Comparison of ENCODE assay signal across 9 mouse cellular contexts in genomic region chr3:95139586-95140288, GRCm38 (mm10). TPM values are rescaled to one million over a fixed set of nuclear protein-coding genes. Genes with fewer than 3 reads are reported as not detected.
A peak's percentile ranks its signal among the peaks of the same experiment; 100 is the strongest.
DNase-seq lines count a peak whose midpoint lies in the region; ATAC-seq and TF ChIP-seq lines count a peak whose summit lies in the region.
"Had no signal": no experiment of that assay in that cellular context is flagged by ENCODE, and none has a peak within 500 bp of the region (broad histone marks: within the 10 kb centered on the region; RNA-seq: fewer than 3 reads in every experiment).

No protein-coding gene starts in this region.

- H3K4me1 ChIP-seq in heart, embryonic 11.5 days (ENCODE audit: control insufficient read depth, insufficient read depth, low read length) = peaks cover 8% of the 10 kb centered on the region
- H3K4me1 ChIP-seq in spleen, adult 2 months (ENCODE audit: control insufficient read depth, insufficient read depth, insufficient read length) = peaks cover 32% of the 10 kb centered on the region; the same call in 1 of the 2 replicates

- peaks cover 2% of the 10 kb centered on the region; the same call in 1 of the 2 replicates for H3K27me3 ChIP-seq in heart, embryonic 11.5 days (ENCODE audit: control insufficient read depth, insufficient read depth, low read length)
- H3K27me3 ChIP-seq in spleen, adult 2 months (ENCODE audit: control insufficient read depth, insufficient read depth, low read length) = no peaks in the 10 kb centered on the region

- ATAC-seq in heart, embryonic 11.5 days (replicated peaks; ENCODE audit: insufficient number of reproducible peaks, low FRiP score, low TSS enrichment) = no peak
- no peak for ATAC-seq in monocyte, adult 5-6 weeks (replicated peaks; ENCODE audit: insufficient number of reproducible peaks, low FRiP score, low TSS enrichment, poor library complexity, severe bottlenecking)

- H3K4me3 ChIP-seq in heart, embryonic 11.5 days (ENCODE audit: low read depth, low read length) = no peak overlapping the region
- H3K4me3 ChIP-seq in spleen, adult 2 months (ENCODE audit: extremely low read depth, insufficient read depth, insufficient read length) = peak overlapping the region; percentile 35; the same call in 1 of the 2 replicates
- H3K4me3 ChIP-seq: left cerebral cortex, adult 2 months had no signal

- no peak for TF ChIP-seq POLR2A in spleen, adult 2 months (IDR thresholded peaks at IDR 0.05; ENCODE audit: low read depth, low read length)

- TF ChIP-seq CTCF in spleen, adult 2 months (IDR thresholded peaks at IDR 0.05; ENCODE audit: extremely low read depth, insufficient read depth, insufficient read length, insufficient replicate concordance) = no peak

- no peaks in the 10 kb centered on the region for H3K9me3 ChIP-seq in heart, embryonic 11.5 days (replicated peaks; ENCODE audit: control insufficient read depth, low read length)

- no peak for DNase-seq in heart, postnatal 4 days
- DNase-seq in spleen, adult 2 months (ENCODE audit: low read depth in 1 of 2, low spot score in 2 of 2) = peak in 1 of 2 experiments; percentile 27
- no peak for DNase-seq in spleen, postnatal 10 days (ENCODE audit: low spot score in 2 of 2)
- peak; percentile 93 for DNase-seq in kidney, adult 9 months
- peak; percentile 43 for DNase-seq in testis, postnatal 10 days (ENCODE audit: low spot score)
- no peak for DNase-seq in gastrocnemius, postnatal 4 days (ENCODE audit: low spot score in 2 of 2)

- peak overlapping the region; percentile 47 for H3K4me2 ChIP-seq in heart, embryonic 11.5 days

- no peak overlapping the region for H3K27ac ChIP-seq in heart, embryonic 11.5 days (ENCODE audit: low read depth, low read length)
- H3K27ac ChIP-seq in spleen, adult 2 months (ENCODE audit: insufficient read depth, low read length) = peak overlapping the region; percentile 64
- H3K27ac ChIP-seq: left cerebral cortex, adult 2 months had no signal

- no peak overlapping the region for H3K9ac ChIP-seq in heart, embryonic 11.5 days (ENCODE audit: low read depth, low read length)

- WGBS in heart, embryonic 11.5 days (ENCODE audit: insufficient replicate concordance) = 56% methylated on average over 25 of the region's 25 CpGs
- WGBS in spleen, adult 2 months = 62% methylated on average over 25 of the region's 25 CpGs

- no peaks in the 10 kb centered on the region for H3K36me3 ChIP-seq in heart, embryonic 11.5 days (ENCODE audit: control insufficient read depth, insufficient read depth, low read length)
- peaks cover 12% of the 10 kb centered on the region for H3K36me3 ChIP-seq in spleen, adult 2 months (ENCODE audit: control insufficient read depth, insufficient read depth, low read length)

RNA-seq across cellular contexts. Expression of gene Tnfaip8l2, which starts 2.4 kb away (rescaled TPM):
- polyA plus RNA-seq in heart, embryonic 11.5 days (2014; fragmentation: Nextera tagmentation; extraction: Ambion mirVana) = 0.79 and 1.5 TPM in 2 replicates
- 1 to 10 TPM in 1 of 2 experiments, under 1 TPM in 1; 0.54 to 1.2 TPM for total RNA-seq in heart, postnatal 4 days (2021)
- 89.1 and 132 TPM in 2 replicates for polyA plus RNA-seq in spleen, adult 2 months (2012; rRNA removed)
- total RNA-seq in gastrocnemius, postnatal 4 days (2021) = 1 to 10 TPM; 2.8 to 3.7 TPM
- 63.2 to 73.9 TPM (median 73.1 TPM) in 3 replicates for total RNA-seq in monocyte, adult 5-6 weeks (2017)

RNA-seq across cellular contexts. Expression of gene Lysmd1, which starts 5.8 kb away (rescaled TPM):
- polyA plus RNA-seq in heart, embryonic 11.5 days (2014; fragmentation: Nextera tagmentation; extraction: Ambion mirVana) = 6.5 and 7.6 TPM in 2 replicates
- 1 to 10 TPM; 5.3 to 6.0 TPM for total RNA-seq in heart, postnatal 4 days (2021)
- polyA plus RNA-seq in spleen, adult 2 months (2012; rRNA removed) = 4.7 and 5.3 TPM in 2 replicates
- total RNA-seq in gastrocnemius, postnatal 4 days (2021) = 1 to 10 TPM; 6.8 to 7.0 TPM
- total RNA-seq in monocyte, adult 5-6 weeks (2017) = 4.1 to 5.9 TPM (median 5.7 TPM) in 3 replicates

RNA-seq across cellular contexts. Expression of gene Scnm1, which starts 5.9 kb away (rescaled TPM):
- 57.7 and 61.8 TPM in 2 replicates for polyA plus RNA-seq in heart, embryonic 11.5 days (2014; fragmentation: Nextera tagmentation; extraction: Ambion mirVana)
- total RNA-seq in heart, postnatal 4 days (2021) = 10 to 100 TPM; 33.9 to 34.2 TPM
- polyA plus RNA-seq in spleen, adult 2 months (2012; rRNA removed) = 25.2 and 29.4 TPM in 2 replicates
- total RNA-seq in gastrocnemius, postnatal 4 days (2021) = 10 to 100 TPM; 48.8 to 51.2 TPM
- 65.3 to 128 TPM (median 82.5 TPM) in 3 replicates for total RNA-seq in monocyte, adult 5-6 weeks (2017)

RNA-seq across cellular contexts. Expression of gene Tmod4, which starts 15.5 kb away (rescaled TPM):
- 0.53 and 0.83 TPM in 2 replicates for polyA plus RNA-seq in heart, embryonic 11.5 days (2014; fragmentation: Nextera tagmentation; extraction: Ambion mirVana)
- total RNA-seq in heart, postnatal 4 days (2021) = 1 to 10 TPM; 3.2 to 3.4 TPM
- 0.69 and 0.91 TPM in 2 replicates for polyA plus RNA-seq in spleen, adult 2 months (2012; rRNA removed)
- 100 to 1,000 TPM; 250 to 275 TPM for total RNA-seq in gastrocnemius, postnatal 4 days (2021)
- total RNA-seq in monocyte, adult 5-6 weeks (2017) = not detected in 3 replicates

RNA-seq across cellular contexts. Expression of gene Sema6c, which starts 20.5 kb away (rescaled TPM):
- polyA plus RNA-seq in heart, embryonic 11.5 days (2014; fragmentation: Nextera tagmentation; extraction: Ambion mirVana) = 2.2 and 2.8 TPM in 2 replicates
- total RNA-seq in heart, postnatal 4 days (2021) = 1 to 10 TPM; 7.5 to 8.1 TPM
- 2.2 TPM in 2 replicates for polyA plus RNA-seq in spleen, adult 2 months (2012; rRNA removed)
- total RNA-seq in gastrocnemius, postnatal 4 days (2021) = 100 to 1,000 TPM; 112 to 123 TPM
- total RNA-seq in monocyte, adult 5-6 weeks (2017) = not detected in 3 replicates

Comparison
In these comparisons a context has a peak if more than half of its experiments do, and no peak if none do; other contexts are left out.
1. DNase-seq: peak in kidney, adult 9 months (single experiment) and testis, postnatal 10 days (single experiment); none in heart, postnatal 4 days (single experiment), spleen, postnatal 10 days (0 of 2) and gastrocnemius, postnatal 4 days (0 of 2).
2. RNA of gene Tnfaip8l2, which starts 2.4 kb away (total RNA-seq): 63.2 to 73.9 TPM in monocyte, adult 5-6 weeks; 2.8 to 3.7 TPM in gastrocnemius, postnatal 4 days and 0.54 to 1.2 TPM in heart, postnatal 4 days; every median in the first group is over 10 times any median in the second.